Comparison of ENCODE assay signal across 33 mouse cellular contexts in the genomic region with DNA sequence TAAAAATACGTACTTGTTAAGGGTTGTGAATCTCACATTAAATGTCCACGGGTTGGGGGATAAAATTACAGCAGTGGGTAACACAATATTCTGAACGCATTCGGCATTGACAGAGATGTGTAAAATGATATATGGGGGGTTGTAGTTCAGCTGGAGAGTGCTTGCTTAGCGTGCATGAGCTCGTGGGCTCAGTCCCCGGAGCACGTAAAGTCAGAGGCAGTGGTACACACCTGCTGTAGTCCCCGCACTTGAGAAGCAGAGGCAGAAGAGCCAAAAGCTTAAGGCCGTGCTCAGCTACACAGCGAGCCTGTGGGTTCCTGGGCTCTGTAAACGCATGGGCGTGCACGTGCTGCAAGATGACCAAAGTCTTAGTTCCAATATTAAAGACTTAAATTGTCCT. TPM values are rescaled to one million over a fixed set of nuclear protein-coding genes. Genes with fewer than 3 reads are reported as not detected.
"Had no signal": no experiment of that assay in that cellular context is flagged by ENCODE, and none has a peak within 500 bp of the region (broad histone marks: within the 10 kb centered on the region; RNA-seq: fewer than 3 reads in every experiment).

No protein-coding gene starts in this region.

- H3K27me3 ChIP-seq: liver, embryonic 13.5 days; neural tube, embryonic 12.5 days had no signal

- H3K4me3 ChIP-seq: layer of hippocampus, adult 2 months; left cerebral cortex, adult 2 months; liver, embryonic 13.5 days; neural tube, embryonic 12.5 days had no signal

- H3K27ac ChIP-seq: kidney, postnatal 0 days; layer of hippocampus, adult 2 months; left cerebral cortex, adult 2 months; liver, embryonic 13.5 days; neural tube, embryonic 12.5 days had no signal

- H3K4me2 ChIP-seq: liver, embryonic 13.5 days; midbrain, embryonic 11.5 days; neural tube, embryonic 12.5 days had no signal

- DNase-seq: layer of hippocampus, adult 9-11 months; liver, embryonic 13.5 days; lung, adult 2 months; lung, postnatal 14 days; lung, postnatal 4 days; midbrain, embryonic 14.5 days; retina, postnatal 1 day; right cerebral cortex, postnatal 25 days; thymus, adult 18-20 months; thymus, postnatal 36 days had no signal

- H3K9me3 ChIP-seq: liver, embryonic 13.5 days; neural tube, embryonic 12.5 days had no signal

- H3K4me1 ChIP-seq: neural tube, embryonic 12.5 days had no signal

- H3K9ac ChIP-seq: liver, embryonic 13.5 days; neural tube, embryonic 12.5 days had no signal

RNA-seq across cellular contexts. Expression of a gene that starts 25.8 kb away (rescaled TPM):
- total RNA-seq: layer of hippocampus, adult 2 months; layer of hippocampus, postnatal 25 days; left cerebral cortex, adult 2 months; left cerebral cortex, postnatal 10 days; left cerebral cortex, postnatal 36 days; liver, adult 2 months; megakaryocyte progenitor cell, adult 5-6 weeks; megakaryocyte-erythroid progenitor cell, adult 5-6 weeks; midbrain, postnatal 0 days; neutrophil, adult 5-6 weeks had no signal
- polyA plus RNA-seq: kidney, postnatal 0 days; large intestine, adult 2 months; limb, embryonic 11.5 days; limb, embryonic 14.5 days; liver, adult 2 months; liver, embryonic 13.5 days; liver, embryonic 16.5 days; lung, adult 2 months; lung, embryonic 16.5 days; midbrain, embryonic 11.5 days; midbrain, postnatal 0 days; neural tube, embryonic 12.5 days; small intestine, adult 2 months; spleen, adult 2 months; stomach, embryonic 16.5 days; testis, adult 2 months; urinary bladder, adult 2 months had no signal
